Mouse (Mus musculus) MEL (cell line): ENCODE data around the gene 0610010F05Rik. TPM values are rescaled to one million over a fixed set of nuclear protein-coding genes. Genes with fewer than 3 reads are reported as not detected.

Experiments
- DNase-seq: peaks from one replicate; pipeline ENCODE4 v3.0.0; 2011; ENCODE audit warnings: low read depth, low spot score
- H3K27ac ChIP-seq: 2 replicates; pipeline ENCODE4 v1.5.1; 2012; ENCODE audit warnings: low read depth, mild to moderate bottlenecking, control low read depth, low read length, moderate library complexity; ENCODE audit not compliant: control insufficient read depth
- H3K27me3 ChIP-seq, 2 experiments: fragments of 150-350 bp in 1 of 2; sonication (generic) in 1 of 2; 2 replicates each; pipeline ENCODE4 v1.6.1; 2012; ENCODE audit warnings: low read length in 2 of 2, mild to moderate bottlenecking in 2 of 2, improper control_type of control experiment in 1 of 2, moderate library complexity in 1 of 2; ENCODE audit not compliant: insufficient read depth in 2 of 2, control insufficient read depth in 1 of 2
- H3K36me3 ChIP-seq, 2 experiments: 2 replicates each; pipeline ENCODE4 v1.6.1; 2012 to 2014; ENCODE audit warnings: low read length in 2 of 2, improper control_type of control experiment in 1 of 2, inconsistent platforms in 1 of 2, mild to moderate bottlenecking in 1 of 2; ENCODE audit not compliant: insufficient read depth in 2 of 2, control insufficient read depth in 1 of 2
- H3K4me1 ChIP-seq, 2 experiments: fragments of 150-350 bp in 1 of 2; sonication (generic) in 1 of 2; 2 replicates each; pipeline ENCODE4 v1.6.1; 2012; ENCODE audit warnings: low read length in 2 of 2, improper control_type of control experiment in 1 of 2, mild to moderate bottlenecking in 1 of 2; ENCODE audit not compliant: insufficient read depth in 2 of 2, control insufficient read depth in 1 of 2
- H3K4me3 ChIP-seq, 2 experiments: fragments of 150-350 bp in 1 of 2; sonication (generic) in 1 of 2; 2 replicates each; pipeline ENCODE4 v1.5.1; 2012; ENCODE audit warnings: low read depth in 2 of 2, low read length in 2 of 2, mild to moderate bottlenecking in 2 of 2, moderate library complexity in 2 of 2, control low read depth in 1 of 2, improper control_type of control experiment in 1 of 2; ENCODE audit not compliant: control insufficient read depth in 1 of 2, insufficient read depth in 1 of 2
- H3K79me2 ChIP-seq: 2 replicates; pipeline ENCODE4 v1.6.1; 2012; ENCODE audit warnings: mild to moderate bottlenecking, low read length, moderate library complexity; ENCODE audit not compliant: control insufficient read depth, poor library complexity, insufficient read depth
- H3K9ac ChIP-seq: 2 replicates; pipeline ENCODE4 v1.6.1; 2012; ENCODE audit warnings: low read depth, mild to moderate bottlenecking, control low read depth, low read length, moderate library complexity; ENCODE audit not compliant: control insufficient read depth, poor library complexity, severe bottlenecking
- H3K9me3 ChIP-seq: fragments of 150-350 bp; sonication (generic); replicated peaks from 2 replicates; pipeline ENCODE4 v1.6.1; 2012; ENCODE audit warnings: mild to moderate bottlenecking, low read length, improper control_type of control experiment, moderate library complexity; ENCODE audit not compliant: insufficient read depth
- BHLHE40 ChIP-seq: IDR thresholded peaks from 2 replicates; pipeline ENCODE4 v1.6.1; 2012; ENCODE audit warnings: low read depth, mild to moderate bottlenecking, inconsistent platforms, low read length, improper control_type of control experiment, borderline replicate concordance
- CHD1 ChIP-seq: IDR thresholded peaks from 2 replicates; pipeline ENCODE4 v1.6.1; 2012; ENCODE audit warnings: low read depth, mild to moderate bottlenecking, inconsistent platforms, low read length, improper control_type of control experiment
- CHD2 ChIP-seq: IDR thresholded peaks from 2 replicates; pipeline ENCODE4 v1.6.1; 2011; ENCODE audit warnings: low read length, improper control_type of control experiment
- CTCF ChIP-seq, 3 experiments: IDR thresholded peaks in 2 of 3; conservative IDR thresholded peaks in 1 of 3; 2 replicates each; pipeline ENCODE4 v1.5.1; 2011 to 2012; ENCODE audit warnings: low read length in 3 of 3, low read depth in 2 of 3, mild to moderate bottlenecking in 2 of 3, improper control_type of control experiment in 1 of 3, inconsistent platforms in 1 of 3, mixed read lengths in 1 of 3, moderate library complexity in 1 of 3; ENCODE audit not compliant: control insufficient read depth in 1 of 3, insufficient read depth in 1 of 3, poor library complexity in 1 of 3, severe bottlenecking in 1 of 3
- E2F4 ChIP-seq: IDR thresholded peaks from 2 replicates; pipeline ENCODE4 v1.6.1; 2011; ENCODE audit warnings: low read depth, low read length, improper control_type of control experiment, borderline replicate concordance
- ELF1 ChIP-seq: IDR thresholded peaks from 2 replicates; pipeline ENCODE4 v1.6.1; 2014; ENCODE audit warnings: low read depth, mild to moderate bottlenecking, inconsistent platforms, low read length, improper control_type of control experiment, moderate library complexity
- EP300 ChIP-seq, 2 experiments: IDR thresholded peaks; 2 replicates each; pipeline ENCODE4 v1.6.1; 2011; ENCODE audit warnings: improper control_type of control experiment in 2 of 2, low read length in 2 of 2, low read depth in 1 of 2, mild to moderate bottlenecking in 1 of 2
- ETS1 ChIP-seq: IDR thresholded peaks from 2 replicates; pipeline ENCODE4 v1.6.1; 2012; ENCODE audit warnings: low read depth, mild to moderate bottlenecking, inconsistent platforms, low read length, improper control_type of control experiment, moderate library complexity
- GABPA ChIP-seq: IDR thresholded peaks from 2 replicates; pipeline ENCODE4 v1.6.1; 2012; ENCODE audit warnings: low read depth, mild to moderate bottlenecking, inconsistent platforms, low read length, improper control_type of control experiment, moderate library complexity
- GATA1 ChIP-seq: IDR thresholded peaks from 2 replicates; pipeline ENCODE4 v1.6.1; 2011; ENCODE audit warnings: low read depth, low read length, improper control_type of control experiment
- HCFC1 ChIP-seq: IDR thresholded peaks from 2 replicates; pipeline ENCODE4 v1.6.1; 2012; ENCODE audit warnings: low read depth, mild to moderate bottlenecking, inconsistent platforms, low read length, improper control_type of control experiment, moderate library complexity
- JUND ChIP-seq: IDR thresholded peaks from 2 replicates; pipeline ENCODE4 v1.6.1; 2011; ENCODE audit warnings: low read depth, mild to moderate bottlenecking, improper control_type of control experiment, low read length
- KAT2A ChIP-seq: conservative IDR thresholded peaks from 2 replicates; pipeline ENCODE4 v1.6.1; 2012; ENCODE audit warnings: low read depth, low read length, improper control_type of control experiment, inconsistent platforms
- MAFK ChIP-seq: IDR thresholded peaks from 2 replicates; pipeline ENCODE4 v1.6.1; 2011; ENCODE audit warnings: low read depth, mild to moderate bottlenecking, low read length, improper control_type of control experiment, borderline replicate concordance
- MAX ChIP-seq: IDR thresholded peaks from 2 replicates; pipeline ENCODE4 v1.6.1; 2011; ENCODE audit warnings: low read length, improper control_type of control experiment
- MAZ ChIP-seq: IDR thresholded peaks from 2 replicates; pipeline ENCODE4 v1.6.1; 2012; ENCODE audit warnings: low read depth, mild to moderate bottlenecking, inconsistent platforms, low read length, improper control_type of control experiment
- MEF2A ChIP-seq: IDR thresholded peaks from 2 replicates; pipeline ENCODE4 v1.6.1; 2014; ENCODE audit warnings: low read depth, mild to moderate bottlenecking, inconsistent platforms, low read length, improper control_type of control experiment; ENCODE audit not compliant: poor library complexity, insufficient replicate concordance, severe bottlenecking; ENCODE audit errors: extremely low read depth
- MXI1 ChIP-seq: IDR thresholded peaks from 2 replicates; pipeline ENCODE4 v1.6.1; 2011; ENCODE audit warnings: mild to moderate bottlenecking, low read depth, low read length, improper control_type of control experiment
- MYB ChIP-seq: IDR thresholded peaks from 2 replicates; pipeline ENCODE4 v1.6.1; 2011; ENCODE audit warnings: mild to moderate bottlenecking, low read depth, low read length, improper control_type of control experiment
- MYC ChIP-seq: IDR thresholded peaks from 2 replicates; pipeline ENCODE4 v1.6.1; 2011; ENCODE audit warnings: low read depth, mild to moderate bottlenecking, low read length, improper control_type of control experiment, moderate library complexity
- NELFE ChIP-seq: IDR thresholded peaks from 2 replicates; pipeline ENCODE4 v1.6.1; 2011; ENCODE audit warnings: low read depth, low read length, improper control_type of control experiment
- POLR2A ChIP-seq, 2 experiments: IDR thresholded peaks; 2 replicates each; pipeline ENCODE4 v1.6.1; 2011 to 2012; ENCODE audit warnings: low read length in 2 of 2, mild to moderate bottlenecking in 2 of 2, control low read depth in 1 of 2, improper control_type of control experiment in 1 of 2, low read depth in 1 of 2, moderate library complexity in 1 of 2; ENCODE audit not compliant: control insufficient read depth in 1 of 2, insufficient read depth in 1 of 2, poor library complexity in 1 of 2
- POLR2AphosphoS2 ChIP-seq: IDR thresholded peaks from 2 replicates; pipeline ENCODE4 v1.6.1; 2011; ENCODE audit warnings: low read length, improper control_type of control experiment
- POLR2AphosphoS5 ChIP-seq: IDR thresholded peaks from 2 replicates; pipeline ENCODE4 v1.6.1; 2012; ENCODE audit warnings: low read depth, borderline replicate concordance, mild to moderate bottlenecking, inconsistent platforms, low read length, moderate library complexity, mixed read lengths
- RAD21 ChIP-seq: IDR thresholded peaks from 2 replicates; pipeline ENCODE4 v1.6.1; 2011; ENCODE audit warnings: mild to moderate bottlenecking, low read depth, low read length, improper control_type of control experiment
- RCOR1 ChIP-seq: IDR thresholded peaks from 2 replicates; pipeline ENCODE4 v1.6.1; 2012; ENCODE audit warnings: low read depth, mild to moderate bottlenecking, inconsistent platforms, low read length, improper control_type of control experiment
- SIN3A ChIP-seq: IDR thresholded peaks from 2 replicates; pipeline ENCODE4 v1.6.1; 2012; ENCODE audit warnings: low read length, improper control_type of control experiment, inconsistent platforms
- SMC3 ChIP-seq: IDR thresholded peaks from 2 replicates; pipeline ENCODE4 v1.6.1; 2011; ENCODE audit warnings: low read depth, low read length, improper control_type of control experiment
- TAL1 ChIP-seq: IDR thresholded peaks from 2 replicates; pipeline ENCODE4 v1.6.1; 2012; ENCODE audit warnings: mild to moderate bottlenecking, inconsistent platforms, low read length, moderate library complexity, mixed read lengths
- TBP ChIP-seq: IDR thresholded peaks from 2 replicates; pipeline ENCODE4 v1.8.0; 2011; ENCODE audit warnings: low read depth, low read length, improper control_type of control experiment
- TCF12 ChIP-seq: IDR thresholded peaks from 2 replicates; pipeline ENCODE4 v1.6.1; 2014; ENCODE audit warnings: low read depth, mild to moderate bottlenecking, inconsistent platforms, low read length, improper control_type of control experiment, moderate library complexity
- UBTF ChIP-seq: IDR thresholded peaks from 2 replicates; pipeline ENCODE4 v1.6.1; 2012; ENCODE audit warnings: low read depth, mild to moderate bottlenecking, inconsistent platforms, low read length, improper control_type of control experiment, moderate library complexity, borderline replicate concordance; ENCODE audit not compliant: insufficient read depth
- USF1 ChIP-seq: IDR thresholded peaks from 2 replicates; pipeline ENCODE4 v1.6.1; 2014; ENCODE audit warnings: low read depth, mild to moderate bottlenecking, inconsistent platforms, low read length, improper control_type of control experiment, moderate library complexity
- USF2 ChIP-seq, 2 experiments: IDR thresholded peaks; 2 replicates each; pipeline ENCODE4 v1.6.1; 2011 to 2012; ENCODE audit warnings: improper control_type of control experiment in 2 of 2, low read length in 2 of 2, borderline replicate concordance in 1 of 2, inconsistent platforms in 1 of 2, low read depth in 1 of 2, mild to moderate bottlenecking in 1 of 2; ENCODE audit not compliant: insufficient read depth in 1 of 2
- ZC3H11A ChIP-seq: IDR thresholded peaks from 2 replicates; pipeline ENCODE4 v1.6.1; 2012; ENCODE audit warnings: low read depth, mild to moderate bottlenecking, inconsistent platforms, low read length, improper control_type of control experiment
- ZKSCAN1 ChIP-seq: IDR thresholded peaks from 2 replicates; pipeline ENCODE4 v1.6.1; 2012; ENCODE audit warnings: low read depth, mild to moderate bottlenecking, inconsistent platforms, low read length, improper control_type of control experiment, moderate library complexity
- ZMIZ1 ChIP-seq: IDR thresholded peaks from 2 replicates; pipeline ENCODE4 v1.6.1; 2012; ENCODE audit warnings: low read depth, mild to moderate bottlenecking, inconsistent platforms, low read length, improper control_type of control experiment, moderate library complexity
- ZNF384 ChIP-seq: IDR thresholded peaks from 2 replicates; pipeline ENCODE4 v1.6.1; 2012; ENCODE audit warnings: low read depth, mild to moderate bottlenecking, inconsistent platforms, low read length, improper control_type of control experiment
- polyA plus RNA-seq, 2 experiments: library from polyadenylated mRNA; stranded (reverse) in 1 of 2; unstranded in 1 of 2; fragments of >175 nt in 1 of 2; fragments of >200 nt in 1 of 2; gene quantifications; 2 replicates each; pipeline versions ENCODE4 v1.2.1 to v1.2.4; 2012; ENCODE audit warnings: low replicate concordance in 2 of 2, low read depth in 1 of 2; ENCODE audit not compliant: insufficient read length in 2 of 2, insufficient read depth in 1 of 2, missing spikeins in 1 of 2
- total RNA-seq: library from RNA; depleted of rRNA; stranded (reverse); fragments of 300-350 nt; gene quantifications from 2 replicates; pipeline ENCODE4 v1.2.3, GENCODE M21; 2012

Gene 0610010F05Rik
- total and polyA plus RNA-seq, 3 experiments: 13.8 to 156 (median 14.1) TPM

DNA sequence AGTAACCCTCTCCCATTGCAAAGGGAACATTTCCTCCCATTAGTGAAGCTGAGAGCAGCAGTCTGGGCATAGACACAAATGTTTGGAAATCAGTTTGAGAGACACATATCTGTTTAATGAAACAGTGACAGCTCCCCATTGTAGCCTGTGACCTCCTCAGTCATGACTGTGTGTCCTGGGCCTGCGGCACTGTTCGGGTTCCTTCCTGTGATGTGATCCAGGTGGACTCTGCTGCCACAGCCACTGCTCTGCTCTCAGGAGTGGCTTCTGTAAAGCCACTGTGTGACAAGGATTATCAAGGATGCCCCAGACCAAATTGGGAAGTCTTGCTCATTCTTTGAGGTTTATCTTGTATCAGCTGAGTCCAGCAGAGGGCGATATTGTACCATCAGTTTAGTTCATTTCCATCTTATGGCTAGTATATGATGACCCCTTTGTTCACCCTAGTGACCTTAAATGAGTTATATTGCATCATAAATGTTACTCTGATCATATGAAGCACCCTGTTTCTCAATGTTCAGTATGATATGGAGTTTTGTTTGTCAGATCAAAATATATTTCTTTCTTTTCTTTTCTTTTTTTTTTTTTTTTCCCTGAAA lies 45.7 kb upstream of the 0610010F05Rik start:
- Histone ChIP-seq H3K9me3 (no peaks in the 10 kb centered on the region), H3K27ac (no peak overlapping the region), H3K36me3 (peaks cover 2 to 31% of the 10 kb centered on the region in 2 experiments; a peak in 2 of 4 replicates), H3K4me3 (no peak overlapping the region), H3K9ac (no peak overlapping the region), H3K79me2 (no peaks in the 10 kb centered on the region), H3K27me3 (no peaks in the 10 kb centered on the region), H3K4me1 (no peaks in the 10 kb centered on the region)
- DNase-seq: peak; percentile 87
- TF ChIP-seq EP300 (IDR thresholded peaks at IDR 0.05; ENCODE audit: low read depth in 1 of 2, low read length in 2 of 2): no peak
- peak; percentile 93 for TF ChIP-seq RAD21
- no peak for TF ChIP-seq MYB
- no peak for TF ChIP-seq ETS1
- TF ChIP-seq E2F4: no peak
- TF ChIP-seq MYC: no peak
- TF ChIP-seq SIN3A: peak; percentile 45; the same call in 1 of the 2 replicates
- no peak for TF ChIP-seq GABPA
- no peak for TF ChIP-seq USF2 (IDR thresholded peaks at IDR 0.05; ENCODE audit: borderline replicate concordance in 1 of 2, insufficient read depth in 1 of 2, low read depth in 1 of 2, low read length in 2 of 2)
- TF ChIP-seq ELF1: 0 out of 2 replicates have a peak, but pooled peaks have one; percentile 20
- no peak for TF ChIP-seq MAZ
- TF ChIP-seq MXI1: no peak
- TF ChIP-seq ZNF384: peak; percentile 84
- TF ChIP-seq TBP: no peak
- no peak for TF ChIP-seq POLR2AphosphoS2
- TF ChIP-seq TAL1: no peak
- TF ChIP-seq POLR2A (IDR thresholded peaks at IDR 0.05; ENCODE audit: control insufficient read depth in 1 of 2, insufficient read depth in 1 of 2, low read depth in 1 of 2, low read length in 2 of 2, poor library complexity in 1 of 2): no peak
- no peak for TF ChIP-seq ZMIZ1
- no peak; the same call in 1 of the 2 replicates for TF ChIP-seq JUND
- no peak for TF ChIP-seq UBTF
- no peak for TF ChIP-seq USF1
- TF ChIP-seq CHD2: no peak
- TF ChIP-seq SMC3: peak; percentile 87
- TF ChIP-seq MAFK: no peak
- no peak for TF ChIP-seq POLR2AphosphoS5
- TF ChIP-seq NELFE: no peak
- TF ChIP-seq CTCF (IDR thresholded peaks at IDR 0.05 in 2 of 3, conservative IDR thresholded peaks at IDR 0.05 in 1 of 3; ENCODE audit: control insufficient read depth in 1 of 3, insufficient read depth in 1 of 3, low read depth in 2 of 3, low read length in 3 of 3, poor library complexity in 1 of 3, severe bottlenecking in 1 of 3): peak; percentile 23 to 96 (median 88); a peak in 4 of 6 replicates
- no peak for TF ChIP-seq BHLHE40
- no peak for TF ChIP-seq MAX
- no peak for TF ChIP-seq RCOR1
- TF ChIP-seq ZC3H11A: peak; percentile 90
- no peak for TF ChIP-seq MEF2A
- TF ChIP-seq CHD1: no peak
- no peak for TF ChIP-seq TCF12
- 0 out of 2 replicates have a peak, but pooled peaks have one; percentile 22 for TF ChIP-seq GATA1
- TF ChIP-seq HCFC1: no peak
- TF ChIP-seq KAT2A: no peak
- TF ChIP-seq ZKSCAN1: no peak
